Mouse (Mus musculus): ENCODE results near the gene Spon1.

The Spon1 gene

DNA sequence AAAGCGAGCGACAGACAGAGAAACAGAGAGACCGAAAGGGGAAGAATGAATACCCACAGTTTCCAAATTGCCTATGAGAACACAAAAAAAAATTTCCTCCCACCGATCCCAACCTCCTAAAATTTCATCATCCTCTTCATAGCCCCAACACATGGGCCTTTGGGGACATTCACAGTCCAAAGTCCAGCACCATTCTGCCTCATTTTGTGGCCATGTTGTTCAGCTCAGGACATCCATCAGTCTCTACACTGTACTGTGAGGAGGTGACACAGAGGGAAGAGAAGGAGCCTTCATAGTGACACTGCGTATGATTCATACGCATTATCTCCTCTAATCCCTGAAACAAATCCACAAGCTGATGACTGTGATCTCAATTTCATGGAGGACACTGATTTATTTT lies 12.7 kb downstream of the Spon1 start:
- DNase-seq (ENCODE audit: extremely low read depth, low read depth) = no peak

DNA sequence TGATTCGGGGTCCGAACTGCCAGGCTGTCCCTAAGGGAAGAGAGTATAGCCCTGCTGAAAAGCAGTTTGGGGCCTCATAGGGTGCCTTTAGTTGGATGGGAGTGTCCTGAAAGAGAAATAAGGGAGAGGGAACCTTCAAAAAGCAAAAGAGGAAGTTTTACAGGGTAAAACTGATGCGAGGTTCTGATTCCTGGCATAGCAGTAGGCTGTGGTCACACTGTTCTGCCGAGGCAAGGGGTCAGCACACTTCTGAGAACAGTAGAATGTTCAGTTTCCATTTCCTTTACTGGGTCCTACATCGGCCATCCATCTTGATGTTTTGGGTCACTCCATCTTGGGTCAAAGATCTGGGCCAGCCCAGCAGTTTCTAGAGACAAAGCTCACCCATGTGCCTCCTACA lies 14.5 kb downstream of the Spon1 start:
- DNase-seq (ENCODE audit: extremely low read depth, low read depth) = no peak

GRCm38 (mm10) chr7:113791991-113792390 lies 26.2 kb downstream of the Spon1 start:
- no peak for DNase-seq (ENCODE audit: extremely low read depth, low read depth)

DNA sequence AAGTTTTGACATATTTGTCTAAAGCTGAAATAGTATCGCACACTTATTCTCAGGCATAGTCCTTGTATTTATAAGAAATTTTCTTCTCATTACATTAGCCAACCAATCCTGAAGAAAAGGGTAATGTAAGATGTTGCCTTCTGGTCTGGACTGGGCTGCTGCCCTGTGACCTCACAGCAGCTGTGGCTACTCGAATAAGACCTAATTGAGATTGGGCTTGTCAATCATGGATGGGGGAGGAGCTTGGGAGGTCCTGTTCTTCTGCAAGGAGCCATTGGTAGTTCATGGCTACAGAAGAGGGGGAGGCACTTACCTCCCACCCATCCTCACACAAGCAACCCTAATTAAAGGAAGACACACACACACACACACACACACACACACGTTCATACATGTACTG lies 27.1 kb downstream of the Spon1 start:
- no peak for DNase-seq (ENCODE audit: extremely low read depth, low read depth)

GRCm38 (mm10) chr7:113795209-113795608 lies 29.4 kb downstream of the Spon1 start:
- DNase-seq (ENCODE audit: extremely low read depth, low read depth) = no peak

GRCm38 (mm10) chr7:113797134-113797533 lies 31.3 kb downstream of the Spon1 start:
- no peak for DNase-seq (ENCODE audit: extremely low read depth, low read depth)

- no peak for DNase-seq (ENCODE audit: extremely low read depth, low read depth)
Measured at GRCm38 (mm10) chr7:113798605-113799255, 32.9 kb downstream of the Spon1 start.

- no peak for DNase-seq (ENCODE audit: extremely low read depth, low read depth)
Measured at GRCm38 (mm10) chr7:113809781-113810180, 44.0 kb downstream of the Spon1 start.

- DNase-seq (ENCODE audit: extremely low read depth, low read depth) = no peak
Measured at GRCm38 (mm10) chr7:113811376-113812158, 45.8 kb downstream of the Spon1 start.

DNA sequence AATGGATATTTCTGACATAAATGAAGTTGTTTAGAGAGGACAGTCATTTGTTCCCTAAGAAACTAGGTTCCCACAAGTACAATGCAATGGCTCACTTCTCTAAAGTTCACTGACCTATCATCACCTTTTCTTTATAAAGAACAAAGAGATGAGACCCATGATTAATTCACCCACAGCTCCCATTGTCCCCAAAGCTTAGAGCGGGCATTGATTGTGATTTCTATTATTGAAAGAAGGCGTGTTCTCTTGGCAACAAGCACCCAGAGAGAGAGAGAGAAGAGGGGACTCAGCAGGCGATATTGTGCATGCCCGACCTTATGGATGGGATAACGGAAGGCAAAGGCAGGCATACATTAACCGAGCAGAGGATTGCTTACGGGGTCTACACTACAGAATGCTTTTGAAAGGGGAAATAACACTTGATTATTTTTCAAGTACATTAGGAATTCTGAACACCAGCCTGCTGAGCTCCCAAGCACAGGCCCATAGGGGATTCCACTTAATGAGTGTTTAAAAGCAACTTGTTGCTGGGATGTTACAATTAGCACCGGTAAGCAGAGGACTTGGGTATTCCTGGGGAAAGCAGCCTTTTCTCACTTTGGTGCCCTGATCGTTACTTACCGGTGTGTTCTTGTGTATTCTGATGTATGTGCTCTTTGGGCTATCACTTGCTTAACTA lies 48.4 kb downstream of the Spon1 start:
- DNase-seq (ENCODE audit: extremely low read depth, low read depth) = no peak

- DNase-seq (ENCODE audit: extremely low read depth, low read depth) = no peak
Measured at GRCm38 (mm10) chr7:113815726-113816125, 49.9 kb downstream of the Spon1 start.

GRCm38 (mm10) chr7:113816827-113817334 lies 51.1 kb downstream of the Spon1 start:
- no peak for DNase-seq (ENCODE audit: extremely low read depth, low read depth)

DNA sequence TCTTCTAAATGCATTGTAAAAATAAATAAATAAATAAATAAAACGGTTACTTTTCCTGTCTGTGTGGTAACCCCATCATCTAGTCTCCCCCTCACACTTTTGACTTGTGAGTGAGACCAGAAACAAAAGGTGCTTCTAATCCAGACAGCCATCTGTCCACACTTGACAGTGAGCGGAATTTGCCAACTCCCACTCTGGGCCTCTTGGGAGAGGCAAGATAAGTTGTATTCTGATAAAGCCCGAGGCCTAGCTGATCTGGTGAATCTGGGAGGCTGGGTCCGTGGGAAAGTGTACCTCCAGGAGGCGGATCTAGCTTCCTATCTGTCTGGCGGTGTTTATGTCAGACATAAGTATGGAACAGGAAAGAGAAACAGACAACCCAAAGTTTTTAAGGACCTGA lies 52.3 kb downstream of the Spon1 start:
- no peak for DNase-seq (ENCODE audit: extremely low read depth, low read depth)

- DNase-seq (ENCODE audit: extremely low read depth, low read depth) = no peak
Measured at GRCm38 (mm10) chr7:113820213-113820612, 54.4 kb downstream of the Spon1 start.

DNA sequence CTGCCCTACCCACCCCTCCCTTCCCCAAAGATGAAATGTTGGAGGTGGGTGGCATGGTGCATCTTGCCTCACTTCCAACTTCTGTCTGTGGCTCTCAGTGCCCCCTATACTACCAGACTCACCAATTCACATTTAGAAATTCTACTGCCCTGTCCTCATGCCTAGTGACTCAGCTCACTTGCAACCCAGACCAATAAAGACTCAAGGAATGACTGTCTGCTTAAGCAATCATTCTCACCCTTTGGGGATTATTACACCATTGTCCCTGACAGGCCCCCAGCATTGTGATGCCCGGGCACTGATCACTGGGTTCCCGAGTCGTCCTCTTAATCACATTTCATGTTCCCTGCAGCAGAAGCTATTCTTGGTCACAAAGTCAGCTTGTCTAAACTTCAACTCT lies 57.2 kb downstream of the Spon1 start:
- no peak for DNase-seq (ENCODE audit: extremely low read depth, low read depth)

GRCm38 (mm10) chr7:113824651-113825050 lies 58.9 kb downstream of the Spon1 start:
- DNase-seq (ENCODE audit: extremely low read depth, low read depth) = no peak

- DNase-seq (ENCODE audit: extremely low read depth, low read depth) = no peak
Measured at GRCm38 (mm10) chr7:113825498-113826205, 59.9 kb downstream of the Spon1 start.

DNA sequence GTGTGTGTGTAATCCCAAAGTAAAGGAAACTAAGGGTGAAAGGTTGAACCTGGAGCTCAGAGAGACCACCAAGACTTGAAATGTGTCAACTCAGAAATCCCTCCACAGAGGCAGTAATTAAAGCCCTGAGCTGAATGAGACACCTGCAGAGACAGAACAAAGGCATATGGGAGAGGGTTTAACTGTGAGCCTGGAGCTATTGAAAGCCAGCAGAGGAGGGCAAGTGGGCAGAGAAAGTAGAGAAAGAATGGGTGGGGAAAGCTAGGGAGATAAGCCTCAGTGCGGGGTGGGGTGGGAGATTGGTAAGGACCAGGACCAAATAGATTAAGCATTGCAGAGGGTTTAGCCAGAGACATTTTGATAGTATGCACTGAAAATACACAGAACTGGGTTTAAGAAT lies 60.7 kb downstream of the Spon1 start:
- DNase-seq (ENCODE audit: extremely low read depth, low read depth) = no peak

DNA sequence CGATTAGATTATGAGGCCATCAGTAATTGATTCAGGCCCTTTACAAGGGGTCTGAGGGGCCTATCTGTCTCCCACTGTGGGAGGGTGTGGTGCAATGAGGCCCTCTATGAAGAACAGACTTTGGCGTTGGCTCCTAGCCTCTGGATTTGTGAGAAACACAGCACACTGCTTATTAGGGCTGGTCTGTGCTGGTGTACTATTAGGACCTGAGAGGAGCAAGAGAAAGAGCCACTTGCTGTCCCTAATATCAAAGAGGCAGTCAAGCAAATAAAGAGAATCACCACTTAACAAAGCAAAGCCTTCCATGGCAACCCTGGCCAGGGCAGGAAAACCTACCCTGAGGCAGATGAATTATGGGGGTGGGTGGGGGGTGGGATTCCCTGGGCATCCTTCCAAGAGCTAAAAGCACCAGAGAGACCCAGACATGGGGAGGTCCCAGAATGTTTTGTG lies 62.3 kb downstream of the Spon1 start:
- no peak for DNase-seq (ENCODE audit: extremely low read depth, low read depth)

DNA sequence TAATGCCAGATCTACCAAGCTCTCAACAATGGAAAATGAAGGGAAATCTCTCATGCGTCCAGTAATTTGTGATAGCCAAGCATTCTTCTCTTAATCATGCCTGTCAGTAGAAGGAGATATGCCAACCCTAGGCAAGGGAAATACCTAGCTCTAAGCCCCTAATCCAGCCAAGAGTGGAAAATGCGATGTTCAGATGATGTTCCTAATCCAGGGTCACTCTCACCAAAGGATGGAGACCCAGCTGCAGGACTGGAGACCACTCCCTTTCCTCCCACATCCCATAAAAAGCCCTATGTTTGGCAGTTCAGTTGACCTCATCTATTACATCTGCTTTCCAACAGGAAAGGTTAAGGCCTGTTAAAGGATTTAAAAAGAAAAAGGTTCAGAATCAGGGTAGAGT lies 62.8 kb downstream of the Spon1 start:
- DNase-seq (ENCODE audit: extremely low read depth, low read depth) = no peak

DNA sequence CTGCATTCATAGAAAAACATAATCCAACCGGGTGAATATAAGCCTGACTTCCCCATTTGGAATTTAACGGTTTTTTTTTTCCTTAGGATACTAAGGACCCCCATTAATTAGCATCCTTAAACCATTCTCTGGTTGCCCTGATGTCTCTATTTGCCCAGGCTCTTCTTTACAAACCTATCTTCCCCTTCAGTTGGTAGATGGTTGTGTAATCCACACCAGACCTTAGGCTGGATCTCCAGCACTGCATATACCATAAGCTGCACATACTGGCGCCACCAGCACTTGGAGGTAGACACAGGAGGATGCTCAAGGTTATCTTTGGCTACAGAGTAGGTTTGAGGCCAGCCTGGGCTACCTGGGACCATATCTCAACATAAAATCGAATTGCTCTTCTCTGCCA lies 71.4 kb downstream of the Spon1 start:
- no peak for DNase-seq (ENCODE audit: extremely low read depth, low read depth)

DNA sequence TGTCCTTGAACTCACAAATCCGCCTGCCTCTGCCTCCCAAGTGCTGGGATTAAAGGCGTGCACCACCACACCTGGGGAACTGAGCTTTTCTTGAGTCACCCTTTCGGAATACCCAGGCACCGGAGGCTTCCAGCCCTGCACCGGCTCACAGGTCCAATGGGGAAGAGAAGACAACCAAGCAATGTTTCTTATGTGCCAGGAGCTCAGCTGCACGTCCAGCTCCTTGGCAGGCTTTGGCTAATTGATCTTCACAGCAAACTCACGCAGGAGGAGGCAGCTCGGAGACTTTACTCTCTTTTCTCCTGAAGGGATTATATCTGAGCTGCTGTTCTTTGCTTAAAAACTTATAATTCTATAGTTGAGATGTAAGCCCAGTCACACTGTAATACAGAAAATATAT lies 73.6 kb downstream of the Spon1 start:
- no peak for DNase-seq (ENCODE audit: extremely low read depth, low read depth)

Data from MEL-GATA-1-ER (cell line).